Mouse (Mus musculus) embryo, embryonic 11 days (tissue): ENCODE data around the gene Trmu.
A peak's percentile ranks its signal among the peaks of the same experiment; 100 is the strongest.
"Not testable (repeated sequence)": the region's sequence is repeated elsewhere in the genome, so short reads cannot be mapped to it uniquely, and the experiment has no call there.

Experiments
- DNase-seq: peaks from one replicate; pipeline ENCODE4 v3.0.0-alpha.2; 2015

Gene Trmu

GRCm38 (mm10) chr15:85878848-85879497 lies at the start of gene Trmu:
Trmu (plus strand) TSS chr15:85879312.
- DNase-seq, result peak; percentile 95

- DNase-seq, result no peak
Measured at GRCm38 (mm10) chr15:85829470-85829869, 49.6 kb upstream of the Trmu start.

- peak; percentile 88 for DNase-seq
Measured at GRCm38 (mm10) chr15:85831954-85832590, 47.0 kb upstream of the Trmu start, which contains the start of gene Ttc38. Ttc38 (plus strand) TSS chr15:85832306.

- DNase-seq, result no peak
Measured at GRCm38 (mm10) chr15:85832599-85832998, 46.5 kb upstream of the Trmu start.

GRCm38 (mm10) chr15:85835335-85835734 lies 43.8 kb upstream of the Trmu start:
- no peak for DNase-seq

- DNase-seq, result no peak
Measured at GRCm38 (mm10) chr15:85836887-85837286, 42.2 kb upstream of the Trmu start.

GRCm38 (mm10) chr15:85840983-85841382 lies 38.1 kb upstream of the Trmu start:
- DNase-seq, result peak; percentile 31

GRCm38 (mm10) chr15:85841796-85842360 lies 37.2 kb upstream of the Trmu start:
- DNase-seq, result no peak

- no peak for DNase-seq
Measured at GRCm38 (mm10) chr15:85845071-85845470, 34.0 kb upstream of the Trmu start.

GRCm38 (mm10) chr15:85851656-85852392 lies 27.3 kb upstream of the Trmu start:
- DNase-seq, result no peak

GRCm38 (mm10) chr15:85858980-85859489 lies 20.1 kb upstream of the Trmu start:
- DNase-seq, result peak; percentile 34

- peak; percentile 98 for DNase-seq
Measured at GRCm38 (mm10) chr15:85859490-85860031, 19.6 kb upstream of the Trmu start, which contains the start of gene Gtse1. Gtse1 (plus strand) TSS chr15:85859745.

GRCm38 (mm10) chr15:85865913-85866312 lies 13.2 kb upstream of the Trmu start:
- DNase-seq, result not testable (repeated sequence)

- DNase-seq, result peak; percentile 84
Measured at GRCm38 (mm10) chr15:85867696-85868095, 11.4 kb upstream of the Trmu start.

- DNase-seq, result no peak
Measured at GRCm38 (mm10) chr15:85877336-85877735, 1.8 kb upstream of the Trmu start.

- DNase-seq, result no peak
Measured at GRCm38 (mm10) chr15:85879498-85879895, 385 bp downstream of the Trmu start.

GRCm38 (mm10) chr15:85885606-85886005 lies 6.5 kb downstream of the Trmu start:
- DNase-seq, result no peak

GRCm38 (mm10) chr15:85889235-85889634 lies 10.1 kb downstream of the Trmu start:
- DNase-seq, result no peak

GRCm38 (mm10) chr15:85891971-85892370 lies 12.9 kb downstream of the Trmu start:
- no peak for DNase-seq

GRCm38 (mm10) chr15:85892498-85893118 lies 13.5 kb downstream of the Trmu start:
- DNase-seq, result peak; percentile 17

GRCm38 (mm10) chr15:85893871-85894270 lies 14.8 kb downstream of the Trmu start:
- no peak for DNase-seq

- DNase-seq, result peak; percentile 75
Measured at GRCm38 (mm10) chr15:85896284-85896683, 17.2 kb downstream of the Trmu start.
